Mouse (Mus musculus): ENCODE results near the gene Ssty1. TPM values are rescaled to one million over a fixed set of nuclear protein-coding genes. Genes with fewer than 3 reads are reported as not detected.
"Not testable (repeated sequence)": the region's sequence is repeated elsewhere in the genome, so short reads cannot be mapped to it uniquely, and the experiment has no call there.

Ssty1 gene
- not detected for total RNA-seq (2021)

GRCm38 (mm10) chrY:18088816-18089215 is at the start of gene Ssty1:
Ssty1 (plus strand) TSS chrY:18089116.
- DNase-seq (ENCODE audit: low spot score); intact Hi-C loops (cut with DNase I): not testable (repeated sequence)

DNA sequence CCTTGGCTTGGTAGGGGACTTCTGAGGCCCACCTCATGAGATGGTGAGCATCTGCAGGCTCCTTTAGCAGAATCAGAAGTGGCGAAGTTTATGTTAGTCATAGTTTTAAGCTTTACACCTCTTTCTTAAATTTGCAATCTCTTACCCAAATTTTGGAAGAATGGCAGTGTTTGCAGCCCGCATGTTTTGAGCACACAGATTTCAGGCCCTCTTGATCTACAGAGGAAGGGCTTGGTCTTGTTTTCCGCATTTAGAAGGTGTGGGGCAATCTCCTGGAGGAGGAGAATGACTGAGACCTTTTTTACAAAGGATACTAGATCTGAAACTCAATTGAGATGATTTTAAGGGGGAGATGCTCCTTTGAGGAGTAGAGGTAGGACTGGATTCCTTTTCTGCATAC is 27.2 kb upstream of the Ssty1 start, which contains the start of gene Gm21764:
TSS of gene Gm21764 (minus strand) at position 101 of the 400 bp plus-strand sequence.
- DNase-seq (ENCODE audit: low spot score); intact Hi-C loops (cut with DNase I): not testable (repeated sequence)

Other genes with a start within 250 kb of the Ssty1 start
- not detected for gene Gm21904, start 242.8 kb upstream of the Ssty1 start, total RNA-seq (2021)
- not detected for gene Gm20772, start 214.4 kb upstream of the Ssty1 start, total RNA-seq (2021)
- not detected for gene Gm20831, start 214.4 kb upstream of the Ssty1 start, total RNA-seq (2021)
- not detected for gene Srsy, start 151.8 kb upstream of the Ssty1 start, total RNA-seq (2021)
- not detected for gene Gm21764, start 27.3 kb upstream of the Ssty1 start, total RNA-seq (2021)